Mouse (Mus musculus) T-helper 17 cell (primary cell): ENCODE results near the gene Gm3259.
"Not testable (repeated sequence)": the region's sequence is repeated elsewhere in the genome, so short reads cannot be mapped to it uniquely, and the experiment has no call there.

ENCODE experiments used
- in situ Hi-C, 2 experiments: fragments of 300-600 bp; cut with MboI, MseI; formaldehyde crosslinking; loops; 1 replicate in 1 of 2; 2 replicates in 1 of 2; pipeline ENCODE4 v1.15.1; 2025; ENCODE audit warnings: high pct_unique_total_duplicates in 2 of 2

The Gm3259 gene

GRCm38 (mm10) chr5:95305611-95306010 is at the start of gene Gm3259:
TSS of gene Gm3259 (plus strand) at chr5:95305911.
- in situ Hi-C loops, result loop anchor here (25.0 kb wide), 2 partner anchors 643 to 1343 kb away; no protein-coding TSS in a partner anchor

GRCm38 (mm10) chr5:95272668-95273067 is 33.0 kb upstream of the Gm3259 start, which contains the start of gene Gm10424:
TSS of gene Gm10424 (minus strand) at chr5:95272768.
- in situ Hi-C loops, result not testable (repeated sequence)
